Mouse (Mus musculus): ENCODE measurements around the gene Slc38a9. TPM values are rescaled to one million over a fixed set of nuclear protein-coding genes. Genes with fewer than 3 reads are reported as not detected.

Gene Slc38a9
- total RNA-seq, 1 experiment from 2014 or later: 50.0 TPM

Other genes with a start within 250 kb of the Slc38a9 start
- 20.3 and 20.9 TPM in 2 replicates for gene Il6st, start 196.7 kb upstream of the Slc38a9 start, total RNA-seq (2017)
- gene Il31ra, start 66.4 kb upstream of the Slc38a9 start, total RNA-seq (2017): 0.35 TPM in 1 of 2 replicates, not detected in the other
- gene Ddx4, start 8.3 kb upstream of the Slc38a9 start, total RNA-seq (2017): 0.23 TPM in 1 of 2 replicates, not detected in the other
- 1.5 and 2.8 TPM in 2 replicates for gene Plpp1, start 140.0 kb downstream of the Slc38a9 start, total RNA-seq (2017)